Mouse (Mus musculus): ENCODE data around the gene Larp7. TPM values are rescaled to one million over a fixed set of nuclear protein-coding genes. Genes with fewer than 3 reads are reported as not detected.

Gene Larp7
- total RNA-seq, 2 experiments from 2014 or later: 18.1 to 22.9 TPM

DNA sequence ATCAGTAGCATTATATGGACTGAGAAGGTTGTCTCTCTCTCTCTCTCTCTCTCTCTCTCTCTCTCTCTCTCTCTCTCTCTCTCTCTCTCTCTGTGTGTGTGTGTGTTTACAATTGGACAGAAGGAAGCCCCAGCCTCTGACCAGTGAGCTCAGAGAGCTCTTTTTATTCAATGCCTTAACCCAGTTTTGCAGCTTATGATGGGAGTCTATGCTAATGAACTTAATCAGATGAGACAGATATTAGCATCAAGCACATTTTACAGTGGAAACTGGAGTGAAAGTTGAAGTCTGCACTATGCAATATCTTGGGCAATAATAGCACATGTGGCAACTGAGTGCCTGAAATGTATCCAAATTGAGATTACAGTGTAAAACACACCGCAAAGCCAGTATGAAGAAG lies 37.9 kb downstream of the Larp7 start:
- no peak for DNase-seq
- intact Hi-C loops (cut with DNase I): no loop called here

DNA sequence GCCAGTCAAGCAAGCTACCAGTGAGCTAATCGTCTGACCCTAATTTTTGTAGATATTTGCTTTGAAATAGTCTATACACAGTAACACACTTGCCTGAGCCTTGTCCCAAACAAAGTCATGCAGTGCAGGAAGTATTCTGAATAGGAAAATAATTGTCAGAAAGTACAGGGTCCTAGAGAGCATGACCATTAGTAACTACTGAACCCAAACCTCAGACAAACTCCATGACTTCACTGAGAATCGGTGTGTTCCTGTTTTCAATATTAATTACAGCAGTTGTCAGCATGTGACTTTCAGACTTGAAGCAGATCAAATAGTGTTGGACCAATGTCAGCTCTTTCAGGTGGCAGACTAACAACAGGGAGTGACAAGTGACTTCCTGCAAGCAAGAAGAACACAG lies 39.5 kb downstream of the Larp7 start:
- intact Hi-C loops (cut with DNase I): no loop called here
- DNase-seq: no peak

DNA sequence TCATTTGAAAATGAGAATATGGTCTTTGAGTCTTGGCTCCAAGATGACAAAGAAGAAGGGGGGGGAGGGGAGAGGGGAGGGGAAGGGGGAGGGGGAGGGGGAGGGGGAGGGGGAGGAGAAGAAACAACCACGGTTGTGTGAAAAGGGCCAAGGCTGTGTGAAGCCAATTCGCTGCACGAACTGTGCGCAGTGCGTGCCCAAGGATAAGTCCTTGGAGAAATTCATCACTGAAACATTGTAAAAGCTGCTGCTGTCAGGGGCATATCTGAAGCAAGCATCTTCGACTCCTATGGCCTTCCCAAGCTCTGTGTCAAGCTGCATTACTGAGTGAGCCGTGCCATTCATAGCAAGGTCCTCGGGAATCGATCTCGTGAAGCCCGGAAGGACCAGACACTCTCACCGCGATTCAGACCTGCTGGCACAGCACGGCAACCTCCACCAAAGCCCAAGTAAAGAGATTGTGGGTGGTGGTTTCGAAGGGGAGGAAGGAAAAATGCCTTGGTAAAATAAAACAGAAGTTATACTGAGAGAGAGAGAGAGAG lies 40.3 kb downstream of the Larp7 start:
- no peak for DNase-seq
- intact Hi-C loops (cut with DNase I): no loop called here

DNA sequence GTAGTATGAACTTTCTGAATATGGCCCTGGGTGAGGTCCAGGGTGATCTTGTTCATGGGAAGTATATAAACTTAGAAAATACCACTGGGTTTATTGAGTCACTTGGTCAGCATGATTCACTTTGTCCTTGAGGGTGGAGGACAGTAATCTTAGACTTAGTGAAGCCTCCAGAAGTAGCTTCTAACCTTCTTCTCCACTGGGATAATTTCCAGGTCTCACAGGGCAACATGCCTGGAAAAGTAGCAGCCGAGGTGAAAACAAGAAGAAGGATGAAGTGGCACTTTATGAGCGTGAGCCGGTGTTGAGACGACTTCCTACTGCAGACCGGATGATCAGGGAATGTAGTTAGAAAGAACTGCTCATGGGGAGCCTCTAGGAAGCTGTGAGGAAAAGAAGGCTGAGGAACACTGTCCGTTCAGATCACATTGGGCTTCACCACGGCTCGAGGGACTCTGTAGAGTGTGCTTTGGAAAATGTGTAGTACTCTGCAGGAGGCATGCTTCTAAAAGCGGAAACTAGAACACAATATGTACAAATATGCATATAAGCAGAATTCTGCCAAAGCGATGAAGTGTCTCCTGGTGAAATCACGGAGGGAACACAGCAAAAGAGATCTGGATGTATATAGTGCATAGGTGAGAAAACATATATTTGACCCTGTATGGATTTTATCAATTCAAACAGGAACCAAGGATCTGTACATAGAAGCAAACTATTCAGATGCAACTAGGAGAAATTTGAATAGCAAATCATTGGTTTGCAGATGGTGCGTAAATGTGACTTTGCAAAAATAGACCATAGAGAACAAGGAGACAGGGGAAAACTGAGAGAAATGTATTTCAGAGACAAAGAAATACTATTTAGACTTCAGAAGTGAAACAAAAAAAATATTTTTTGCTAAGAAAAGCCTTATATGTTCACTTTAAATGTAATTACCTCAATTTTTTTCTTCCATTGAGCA lies 41.1 kb downstream of the Larp7 start:
- intact Hi-C loops (cut with DNase I): no loop called here
- DNase-seq: no peak

DNA sequence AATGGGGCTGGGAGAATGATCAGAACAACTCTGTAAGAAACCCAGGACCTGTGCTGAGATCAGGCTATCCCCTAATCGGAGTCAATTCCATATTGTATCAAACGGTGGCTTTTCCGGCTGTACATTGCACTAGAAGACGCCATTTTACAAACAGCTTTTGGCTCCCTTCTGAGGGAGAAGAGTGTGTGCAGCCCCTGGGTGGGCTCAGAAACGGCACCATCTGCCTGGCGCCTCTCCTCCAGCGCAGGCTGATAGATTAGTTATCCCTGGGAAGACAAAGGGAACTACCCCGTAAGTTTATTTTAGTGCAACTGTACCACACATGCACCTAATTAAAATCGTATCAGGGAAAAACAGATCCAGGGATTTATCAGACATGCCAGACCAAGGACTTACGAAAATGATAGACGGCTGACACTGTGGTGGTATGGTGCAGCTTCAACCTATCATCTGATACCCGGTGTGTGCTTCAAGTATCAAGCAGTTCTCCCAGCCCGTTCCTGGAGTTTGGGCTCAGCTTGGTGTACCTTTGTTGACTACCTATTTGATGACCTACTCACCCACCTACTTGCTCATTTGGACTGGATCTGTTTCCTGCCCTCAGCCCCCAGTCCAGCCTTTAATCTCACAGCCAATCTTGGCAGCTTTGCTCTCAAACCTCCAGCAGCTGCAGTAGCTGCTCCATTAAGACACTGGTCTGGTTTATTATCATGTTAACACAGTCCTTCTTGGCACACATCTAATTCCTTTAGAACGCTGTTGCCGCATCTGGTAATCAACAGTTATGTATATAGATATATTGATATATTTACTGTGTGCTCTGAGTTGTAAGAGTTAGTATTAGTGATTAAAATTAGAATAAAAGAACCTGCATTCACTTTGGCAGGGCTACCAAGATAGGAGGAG lies 45.0 kb downstream of the Larp7 start:
- intact Hi-C loops (cut with DNase I): no loop called here
- DNase-seq: no peak

DNA sequence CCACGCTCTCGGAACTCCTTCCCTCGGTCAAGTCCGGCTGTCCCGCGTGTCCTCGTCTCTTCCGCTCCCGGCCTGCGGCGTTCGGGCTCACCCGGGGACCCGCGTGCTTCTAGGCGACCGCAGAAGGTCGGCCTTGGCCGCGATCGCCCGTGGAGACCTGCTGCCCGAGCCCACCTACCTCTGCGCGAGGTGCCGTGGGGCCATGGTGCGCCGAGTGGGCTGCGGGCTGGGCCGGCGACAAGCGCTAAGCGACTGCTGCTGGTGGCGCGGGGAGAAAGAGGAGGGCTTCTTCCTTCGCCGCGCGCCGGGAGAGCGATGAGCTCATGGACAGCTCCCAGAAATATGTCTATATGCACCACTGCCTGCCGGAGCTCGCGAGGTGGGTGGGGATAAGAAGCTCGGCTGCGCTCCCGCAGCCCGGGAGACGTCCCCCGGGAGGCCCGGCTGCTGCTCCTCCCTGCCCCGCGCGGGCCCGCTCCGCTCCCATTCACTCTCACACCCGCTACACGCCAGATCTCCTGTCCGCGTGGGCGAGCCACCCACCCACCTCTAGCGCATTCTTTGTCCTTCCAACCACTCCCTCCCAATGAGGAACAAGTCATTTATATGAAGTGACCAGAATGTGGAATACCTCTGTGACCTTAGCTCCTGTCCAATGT lies 54.3 kb downstream of the Larp7 start, which contains the start of gene Ank2:
TSS of gene Ank2 (minus strand) at position 609 of the 659 bp plus-strand sequence.
- intact Hi-C loops (cut with DNase I): loop anchor here (2.0 to 5.0 kb wide), 3 partner anchors 22 to 42 kb away; no protein-coding TSS in a partner anchor
- peak; percentile 50 for DNase-seq

DNA sequence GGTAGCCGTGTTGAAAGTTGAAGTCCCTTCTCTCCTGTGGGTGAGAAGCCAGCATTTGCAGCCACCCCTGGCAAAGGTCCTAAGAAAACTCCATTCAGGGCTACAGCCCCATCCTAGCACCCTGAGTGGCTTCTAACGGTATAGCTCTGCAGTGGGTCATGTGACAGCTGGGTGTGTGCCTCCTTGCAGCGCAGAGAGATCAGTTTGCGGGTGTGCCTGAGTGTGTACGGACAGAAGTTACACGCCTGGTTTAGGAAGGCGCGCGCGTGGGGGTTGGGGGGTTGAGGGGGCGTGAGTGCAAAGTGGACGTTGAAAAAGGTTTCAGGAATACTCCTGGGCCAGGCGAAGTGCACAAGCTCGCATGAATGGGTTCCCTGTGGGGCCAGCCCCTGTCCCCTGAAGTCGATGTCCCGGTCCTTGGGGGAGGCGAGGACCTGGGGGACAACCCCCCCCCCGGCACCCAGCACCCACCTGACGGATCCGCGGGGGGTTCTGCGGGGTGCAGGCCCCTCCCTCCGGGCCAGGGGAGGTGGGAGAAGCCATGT lies 54.9 kb downstream of the Larp7 start:
- intact Hi-C loops (cut with DNase I): loop anchor here (2.0 to 5.0 kb wide), 3 partner anchors 23 to 41 kb away; no protein-coding TSS in a partner anchor
- DNase-seq: peak; percentile 13 to 27

DNA sequence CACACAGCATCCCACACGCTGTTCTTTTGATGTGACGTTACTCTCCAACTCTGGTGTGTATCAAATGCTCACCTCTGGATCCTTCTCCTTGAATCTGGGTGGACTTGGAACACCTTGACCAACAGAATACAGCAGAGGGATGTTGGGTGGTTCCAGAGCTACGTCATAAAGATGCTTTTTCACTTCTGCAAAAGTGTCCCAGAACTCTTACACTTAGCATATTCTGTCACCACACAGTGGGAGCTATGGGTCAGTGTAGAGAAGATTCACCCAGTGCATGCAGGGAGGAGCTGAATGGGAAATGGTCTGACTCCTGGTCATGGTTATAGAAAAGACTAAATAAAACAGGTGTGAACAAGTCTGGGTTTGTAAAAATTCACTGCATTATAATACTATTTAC lies 60.5 kb downstream of the Larp7 start:
- DNase-seq: no peak
- intact Hi-C loops (cut with DNase I): no loop called here

DNA sequence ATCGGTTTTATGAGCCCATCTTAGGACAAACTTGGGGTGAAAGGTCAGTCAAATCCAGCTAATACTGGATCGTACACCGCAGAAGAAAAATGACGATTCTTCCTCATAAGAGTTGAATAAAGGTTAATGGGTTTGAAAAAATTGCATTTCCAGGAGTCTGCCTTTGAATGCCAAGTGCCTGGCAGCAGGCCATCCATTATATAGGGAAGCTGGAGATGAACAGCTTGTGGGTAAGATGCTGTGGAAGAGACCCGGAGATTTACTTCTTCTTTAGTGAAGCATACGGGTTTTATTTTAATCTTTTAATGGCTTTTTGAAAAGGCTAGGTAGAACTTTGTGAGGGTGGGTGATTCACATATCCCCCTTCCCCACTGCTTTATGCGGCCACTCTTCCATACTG lies 65.8 kb downstream of the Larp7 start:
- no peak for DNase-seq
- intact Hi-C loops (cut with DNase I): no loop called here

Small RNA genes within 50 kb of the gene (microRNA-seq; reads per million reads assigned to microRNA genes)
- 0.97 to 3.2 reads per million in 2 experiments for gene Mir302a
- 0.54 to 0.60 reads per million in 2 experiments for gene Mir302b
- 0 to 0.27 reads per million in 2 experiments for gene Mir302c
- gene Mir302d: 0.48 to 4.0 reads per million in 2 experiments
- gene Mir367: 0 reads per million in 2 experiments

Other genes starting within 250 kb of the Larp7 start
- 100 to 1,000 TPM; 313 to 315 TPM for gene Ank2, start 54.0 kb downstream of the Larp7 start, total RNA-seq (2021)
- 1 to 10 TPM in 1 of 2 experiments, under 1 TPM in 1; 0.74 to 1.6 TPM for gene Zgrf1, start 140 bp upstream of the Larp7 start, total RNA-seq (2021)
- gene Neurog2, start 79.8 kb upstream of the Larp7 start, total RNA-seq (2021): not detected
- 1 to 10 TPM; 2.9 to 5.2 TPM for gene Alpk1, start 227.2 kb upstream of the Larp7 start, total RNA-seq (2021)
- gene Tifa, start 236.5 kb upstream of the Larp7 start, total RNA-seq (2021): 1 to 10 TPM; 2.1 to 3.1 TPM

All from heart, postnatal 14 days (tissue).